Mouse (Mus musculus): ENCODE measurements around the gene Cfc1. TPM values are rescaled to one million over a fixed set of nuclear protein-coding genes. Genes with fewer than 3 reads are reported as not detected.
A peak's percentile ranks its signal among the peaks of the same experiment; 100 is the strongest.

Cfc1 gene
- total RNA-seq, 1 experiment from 2014 or later, result not detected

DNA sequence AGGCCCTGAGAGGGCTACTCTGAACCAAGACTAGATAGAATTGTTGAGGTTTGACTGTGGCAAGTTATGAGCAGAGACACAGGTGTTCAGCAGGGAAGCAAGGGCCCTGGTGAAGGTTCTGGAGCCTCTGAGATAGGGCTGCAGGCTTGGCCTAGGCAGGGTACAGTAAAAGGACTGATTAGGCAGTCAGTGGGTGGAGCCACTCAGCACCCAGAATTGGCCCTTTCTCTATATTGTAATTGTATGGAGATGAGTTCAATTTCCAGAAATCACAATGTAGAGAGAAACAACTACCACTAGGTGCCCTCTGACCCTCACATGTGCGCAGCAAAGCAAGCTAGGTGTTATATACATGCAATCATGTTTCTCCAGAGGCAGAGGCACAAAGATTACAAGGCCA lies 18.2 kb downstream of the Cfc1 start:
- no peak for DNase-seq

DNA sequence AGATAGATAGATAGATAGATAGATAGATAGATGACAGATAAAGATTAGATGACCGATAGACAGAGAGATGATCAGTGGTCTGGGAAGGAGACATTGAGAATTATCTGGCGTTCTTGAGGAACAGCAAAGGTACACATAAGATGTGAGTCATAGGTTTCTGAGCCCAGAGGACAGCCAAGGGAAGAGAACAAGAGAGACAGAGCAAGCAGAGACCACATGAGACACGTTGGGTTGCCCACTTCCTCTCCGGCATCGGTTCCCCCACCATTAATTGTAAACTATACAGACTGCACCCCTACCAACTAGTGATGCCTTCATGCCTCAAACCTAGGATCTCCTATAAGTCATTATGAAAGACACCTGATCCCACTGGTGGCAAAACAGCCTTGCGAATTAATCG lies 18.8 kb downstream of the Cfc1 start:
- no peak for DNase-seq

DNA sequence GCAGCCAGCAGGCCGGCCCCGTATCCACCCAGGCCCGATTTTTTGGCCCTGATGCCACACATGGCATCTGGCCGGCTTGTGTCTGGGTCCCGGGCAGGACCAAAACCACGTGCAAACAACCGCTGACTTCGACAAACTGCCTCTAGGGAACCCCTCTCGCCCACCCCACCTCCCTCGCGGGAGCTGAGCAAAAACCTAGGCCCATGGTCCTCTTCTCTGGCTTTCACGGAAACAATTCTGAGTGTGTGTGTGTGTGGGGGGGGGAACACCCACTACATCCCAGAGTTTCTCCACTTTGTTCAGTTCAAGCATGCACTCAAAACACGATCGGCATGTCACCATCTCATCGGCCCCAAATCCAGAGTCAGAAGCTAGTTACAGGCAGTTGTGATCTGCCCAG lies 25.4 kb downstream of the Cfc1 start, which contains the start of gene Prss40:
Gene Prss40, minus strand, starts transcription at position 101 of the 400 bp plus-strand sequence.
- DNase-seq, result no peak

DNA sequence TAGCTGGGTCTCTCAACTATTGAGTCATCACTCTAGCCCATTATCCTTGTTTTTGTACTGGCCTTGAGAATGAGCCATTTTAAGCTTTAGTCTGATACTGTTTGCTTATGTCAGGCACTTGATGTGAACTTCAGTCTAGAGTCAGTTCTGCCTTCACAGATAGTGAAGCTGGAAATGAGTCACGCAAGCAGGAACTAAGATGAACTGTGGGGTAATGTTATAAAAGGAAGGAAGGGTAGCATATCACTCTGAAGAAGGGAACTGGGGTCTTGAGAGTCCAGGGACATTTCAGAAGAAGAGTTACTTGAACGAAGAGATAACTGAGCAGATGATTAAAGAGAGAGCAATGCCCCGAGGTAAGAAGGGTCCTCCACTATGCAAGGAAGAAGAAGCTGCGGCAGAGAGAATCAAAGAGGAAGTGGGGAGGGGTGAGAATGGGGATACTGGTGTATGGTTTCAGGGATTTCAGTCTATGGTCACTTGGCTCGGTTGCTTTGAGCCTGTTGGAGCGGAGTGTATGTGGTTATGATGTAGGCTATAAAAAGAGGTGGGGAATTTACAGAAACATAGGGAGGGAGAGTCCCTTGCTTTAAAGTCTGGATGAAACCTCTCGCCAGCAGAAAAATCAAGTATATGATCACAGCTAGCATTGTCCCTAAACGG lies 29.1 kb downstream of the Cfc1 start:
- no peak for DNase-seq

DNA sequence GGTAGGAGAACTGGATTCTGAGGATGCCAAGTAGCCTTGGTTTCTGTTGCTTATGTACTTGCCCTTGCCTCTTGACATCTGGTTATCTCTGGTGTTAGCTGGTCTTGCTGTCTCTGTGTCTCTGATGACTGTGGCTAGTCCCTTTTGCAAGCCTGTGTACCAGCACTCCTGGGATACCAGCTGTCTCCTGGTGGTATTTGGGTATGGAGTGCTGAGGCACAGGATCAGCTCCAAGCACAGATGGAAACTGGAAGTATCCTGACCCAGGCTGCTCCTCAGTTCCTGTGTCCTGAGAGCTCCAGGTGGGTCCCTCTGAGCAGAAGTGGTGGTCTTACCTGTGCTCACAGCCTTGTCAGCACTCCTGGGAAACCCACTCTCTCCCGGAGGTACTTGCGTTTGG lies 32.7 kb downstream of the Cfc1 start:
- no peak for DNase-seq

DNA sequence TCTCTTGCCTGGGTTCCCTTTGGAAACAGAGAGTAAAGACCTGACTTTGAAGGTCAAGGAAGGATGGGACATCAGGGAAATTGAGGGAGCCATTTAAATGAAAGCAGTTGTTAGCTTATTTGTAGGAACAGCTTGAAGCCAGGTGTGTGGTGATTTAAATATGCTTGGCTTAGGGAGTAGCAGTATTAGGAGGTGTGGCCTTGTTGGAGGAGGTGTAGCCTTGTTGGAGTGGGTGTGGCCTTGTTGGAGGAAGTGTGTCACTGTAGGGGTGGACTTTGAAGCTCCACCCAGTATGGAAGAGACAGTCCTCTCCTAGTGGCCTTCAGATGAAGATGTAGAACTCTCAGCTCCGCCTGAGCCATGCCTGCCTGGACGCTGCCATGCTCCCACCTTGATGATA lies 34.4 kb downstream of the Cfc1 start:
- DNase-seq, result no peak

DNA sequence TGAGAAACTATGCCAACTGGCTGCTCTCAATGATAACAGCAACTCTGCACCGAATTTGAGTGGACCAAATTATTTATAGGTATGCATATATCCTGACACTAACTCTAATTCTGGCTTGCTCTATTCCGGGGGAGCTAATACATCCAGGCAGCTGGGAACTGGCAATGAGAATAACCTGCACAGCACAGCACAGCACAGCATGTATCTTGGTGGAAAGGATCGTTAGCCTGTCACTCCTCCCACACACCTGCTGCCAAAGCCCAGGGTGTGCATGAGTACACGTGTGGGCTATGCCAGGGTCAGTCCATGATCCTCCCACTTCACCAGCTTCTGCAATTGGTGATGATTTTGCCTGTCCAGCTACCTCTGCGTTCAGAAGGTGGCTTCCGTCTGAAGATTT lies 36.0 kb downstream of the Cfc1 start:
- no peak for DNase-seq

DNA sequence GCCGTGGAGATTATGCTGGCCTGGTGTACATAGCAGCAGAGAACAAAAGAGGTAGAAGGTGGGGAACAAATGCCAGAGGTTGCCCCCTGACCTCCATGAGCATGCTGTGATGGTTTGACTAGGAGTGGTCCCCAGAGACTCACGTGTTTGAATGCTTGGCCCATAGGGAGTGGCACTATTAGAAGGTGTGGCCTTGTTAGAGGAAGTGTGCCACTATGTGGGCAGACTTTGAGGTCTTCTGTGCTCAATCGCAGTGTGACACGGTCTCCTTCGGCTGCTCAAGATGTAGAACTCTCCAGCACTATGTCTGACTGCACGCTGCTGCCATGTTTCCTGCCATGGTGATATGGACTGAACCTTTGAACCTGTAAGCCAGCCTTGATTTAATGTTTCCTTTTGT lies 37.8 kb downstream of the Cfc1 start:
- DNase-seq, result no peak

DNA sequence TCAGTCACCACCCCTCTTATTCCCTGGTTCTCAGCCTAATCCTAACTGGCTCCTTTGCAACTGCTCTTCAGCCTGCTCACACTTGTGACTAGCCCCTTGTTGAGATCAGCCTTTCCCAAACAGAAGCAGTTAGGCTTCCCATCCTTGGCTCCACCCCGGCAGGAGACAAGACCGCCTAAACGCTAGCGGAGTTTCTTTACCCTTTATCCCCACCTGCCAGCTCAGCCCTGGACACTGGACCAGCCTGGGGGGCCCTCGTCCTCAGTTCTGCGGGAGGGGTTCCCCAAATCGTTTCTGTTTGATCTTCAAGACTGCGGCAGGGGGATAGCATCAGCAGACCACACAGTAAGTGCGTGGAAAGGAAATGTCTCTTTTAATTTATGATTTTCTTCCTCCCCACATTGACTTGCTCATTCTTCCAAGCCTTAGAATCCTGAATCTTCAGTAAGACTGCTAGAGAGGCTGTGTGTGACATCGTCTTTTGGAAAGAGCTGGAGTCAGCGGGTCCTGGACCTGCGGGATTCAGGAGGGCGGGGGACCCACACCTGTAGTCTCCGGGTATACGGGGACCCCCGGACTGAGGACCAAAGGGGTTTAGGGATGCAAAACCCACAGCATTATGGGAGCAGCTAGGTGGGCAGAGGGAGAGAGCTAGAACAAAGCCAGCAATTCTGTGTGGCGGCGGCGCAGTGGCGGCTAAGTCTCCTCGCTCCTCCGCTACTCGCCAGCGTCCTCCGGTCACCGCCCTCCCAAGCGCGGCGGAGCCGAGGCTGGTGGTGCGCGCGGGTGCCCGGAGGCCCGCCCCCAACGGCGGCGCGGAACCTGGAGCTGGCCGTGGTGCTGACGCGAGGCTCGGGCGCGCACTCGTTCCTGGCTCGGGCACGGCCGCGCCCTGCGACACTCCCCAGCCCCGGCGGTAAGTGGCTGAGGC lies 43.7 kb downstream of the Cfc1 start, which contains the start of gene Amer3:
Gene Amer3, plus strand, starts transcription at position 807 of the 931 bp plus-strand sequence.
- DNase-seq, result peak; percentile 80

DNA sequence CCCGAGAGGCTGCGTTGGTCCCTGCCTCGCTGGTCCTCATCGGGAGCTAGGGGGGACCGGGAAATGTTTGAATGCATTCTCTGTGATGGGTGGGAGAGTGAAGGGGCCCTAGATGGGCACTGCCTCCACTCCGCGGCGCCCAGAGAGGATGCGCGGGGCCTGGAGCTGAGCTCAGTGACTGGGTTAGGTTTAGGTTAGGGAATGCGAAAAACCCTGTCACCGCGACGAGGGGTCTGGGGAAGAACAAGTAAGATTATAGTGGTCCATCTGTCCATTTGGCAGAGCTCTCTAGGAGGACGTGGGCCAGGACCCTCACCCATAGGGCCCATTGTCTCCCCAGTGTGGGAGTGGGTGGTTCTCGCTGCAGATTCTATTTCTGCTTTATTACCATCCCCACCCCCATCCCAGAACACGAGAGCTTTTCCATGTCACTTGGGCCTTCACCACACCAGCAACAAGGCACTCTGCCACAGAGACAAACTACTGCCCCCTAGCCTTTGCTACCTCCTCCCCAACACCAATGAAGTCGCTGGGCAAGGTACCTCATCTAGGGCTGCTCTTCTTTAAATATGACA lies 44.4 kb downstream of the Cfc1 start:
- no peak for DNase-seq

DNA sequence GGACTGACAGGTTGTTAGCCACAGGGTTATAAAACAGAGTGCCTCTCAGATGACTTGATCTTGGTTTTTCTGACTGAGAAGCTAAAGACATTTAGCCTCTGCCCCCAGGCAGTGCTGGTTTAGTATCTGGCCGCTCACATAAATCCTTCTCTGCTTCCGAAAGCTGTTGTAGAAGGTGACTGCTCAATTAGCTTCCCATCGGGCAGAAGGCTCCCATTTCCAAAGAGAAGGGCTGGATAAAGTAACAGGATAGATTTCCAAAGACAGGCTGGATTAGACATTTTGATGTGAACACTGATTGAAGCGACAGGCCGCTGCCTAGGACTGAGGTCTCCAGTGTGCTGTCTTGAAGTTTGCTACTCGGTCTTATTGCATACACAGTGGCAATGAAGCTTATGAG lies 46.8 kb downstream of the Cfc1 start:
- no peak for DNase-seq

DNA sequence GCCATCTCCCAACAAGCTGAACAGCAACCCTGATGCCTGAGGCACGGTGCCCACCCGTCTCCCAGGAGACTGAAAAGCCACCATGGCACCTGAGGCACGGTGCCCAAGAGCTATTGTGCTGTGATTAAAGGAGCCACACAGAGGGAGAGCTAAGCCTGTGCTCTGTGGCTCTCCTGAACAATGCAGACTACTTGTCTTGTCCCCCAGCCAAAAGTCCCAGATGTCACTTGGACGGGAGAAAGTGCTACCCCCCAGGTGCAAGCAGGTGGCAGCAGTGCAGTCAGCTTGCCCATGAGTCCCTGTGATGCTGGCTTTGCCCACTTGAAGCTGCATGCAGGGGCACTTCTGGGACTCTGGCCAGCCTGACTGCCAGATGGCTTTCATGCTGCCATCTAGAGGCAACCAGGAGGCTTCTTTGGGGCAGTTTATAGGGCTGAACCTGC lies 48.4 kb downstream of the Cfc1 start:
- peak; percentile 25 for DNase-seq

DNA sequence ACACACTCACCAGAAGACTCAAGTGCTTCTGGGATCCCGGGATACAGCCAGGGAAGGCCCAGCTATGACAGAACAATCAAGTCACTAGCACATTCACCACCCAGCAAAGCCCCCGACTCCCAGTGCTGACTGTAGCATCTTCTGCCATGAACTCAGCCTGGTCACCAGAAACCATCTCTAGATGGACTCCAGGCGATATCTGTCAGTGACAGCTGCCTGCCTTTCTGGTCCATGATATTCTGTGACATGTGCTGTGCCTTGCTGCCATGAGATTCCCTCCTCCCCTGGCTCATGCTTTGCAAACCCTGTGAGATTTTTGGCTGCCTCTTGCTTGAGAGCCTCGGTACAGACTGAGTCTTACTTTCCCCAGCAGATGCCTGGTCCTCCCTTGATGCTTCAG lies 49.3 kb downstream of the Cfc1 start:
- no peak for DNase-seq

DNA sequence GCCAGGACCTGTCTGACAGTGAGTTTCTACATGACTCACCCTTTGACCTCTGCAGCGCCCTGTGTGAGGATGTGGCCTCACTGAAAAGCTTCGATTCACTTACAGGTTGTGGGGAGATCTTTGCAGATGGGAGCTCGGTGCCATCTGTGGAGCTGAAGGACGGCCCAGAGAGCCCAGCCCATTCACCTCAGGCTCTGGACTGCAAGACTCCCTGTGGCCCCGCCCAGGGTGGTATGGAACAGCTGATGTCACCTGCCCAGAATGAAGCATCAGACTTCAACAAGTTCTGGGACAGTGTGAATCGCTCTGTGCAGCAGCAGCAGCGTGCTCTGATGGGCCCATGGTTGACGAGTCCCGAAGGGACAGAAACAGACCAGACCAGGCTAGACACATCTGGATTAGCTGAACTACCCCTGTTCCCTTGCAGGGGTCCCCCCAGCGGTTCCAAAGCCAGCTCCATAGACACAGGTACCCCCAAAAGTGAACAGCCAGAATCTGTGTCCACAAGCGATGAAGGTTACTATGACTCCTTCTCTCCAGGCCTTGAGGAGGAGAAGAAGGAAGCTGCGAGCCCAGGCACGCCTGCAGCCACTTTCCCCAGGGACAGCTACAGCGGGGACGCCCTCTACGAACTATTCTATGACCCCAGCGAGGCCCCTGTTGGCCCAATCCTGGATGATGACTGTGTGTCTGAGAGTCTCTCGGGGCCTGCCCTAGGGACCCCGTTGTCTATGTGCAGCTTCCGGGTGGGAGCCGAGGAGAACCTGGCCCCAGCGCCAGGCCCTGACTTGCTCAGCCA lies 52.0 kb downstream of the Cfc1 start:
- DNase-seq, result no peak

Other genes with a start within 250 kb of the Cfc1 start
- 15.4 and 17.6 TPM in 2 replicates for gene Ccdc115, start 96.0 kb upstream of the Cfc1 start, total RNA-seq (2021)
- gene Imp4, start 95.8 kb upstream of the Cfc1 start, total RNA-seq (2021), result 58.6 and 61.7 TPM in 2 replicates
- gene Ptpn18, start 75.9 kb upstream of the Cfc1 start, total RNA-seq (2021), result 4.7 and 8.0 TPM in 2 replicates
- gene Prss39, start 37.2 kb upstream of the Cfc1 start, total RNA-seq (2021), result not detected in 2 replicates
- gene Prss40, start 25.3 kb downstream of the Cfc1 start, total RNA-seq (2021), result not detected in 2 replicates
- gene Amer3, start 44.0 kb downstream of the Cfc1 start, total RNA-seq (2021), result 0.73 and 1.4 TPM in 2 replicates

Data from adrenal gland, postnatal 25 days (tissue).